Mouse (Mus musculus) mouse embryonic stem cell (cell line): ENCODE results near the gene Scamp5.

Source experiments
- in situ Hi-C, 2 experiments: fragments of 300-500 bp; cut with MboI; formaldehyde crosslinking; loops; 1 replicate in 1 of 2; 3 replicates in 1 of 2; pipeline ENCODE4 v1.14.3; 2019 to 2020; ENCODE audit warnings: low sequenced_read_pairs in 2 of 2, low pct_unique_long_range_greater_than_20kb in 1 of 2, mixed read lengths in 1 of 2; ENCODE audit not compliant: unreplicated experiment in 1 of 2

Scamp5 gene

GRCm38 (mm10) chr9:57467896-57468549 is at the start of gene Scamp5:
TSS of gene Scamp5 (minus strand) at chr9:57468060.
- in situ Hi-C loops = no loop called here

GRCm38 (mm10) chr9:57517113-57517512 is 49.3 kb upstream of the Scamp5 start:
- in situ Hi-C loops = loop anchor here in 1 of 2 experiments (5.0 to 25.0 kb wide), 2 partner anchors 35 to 745 kb away; partner anchors contain the start of gene Stoml1

DNA sequence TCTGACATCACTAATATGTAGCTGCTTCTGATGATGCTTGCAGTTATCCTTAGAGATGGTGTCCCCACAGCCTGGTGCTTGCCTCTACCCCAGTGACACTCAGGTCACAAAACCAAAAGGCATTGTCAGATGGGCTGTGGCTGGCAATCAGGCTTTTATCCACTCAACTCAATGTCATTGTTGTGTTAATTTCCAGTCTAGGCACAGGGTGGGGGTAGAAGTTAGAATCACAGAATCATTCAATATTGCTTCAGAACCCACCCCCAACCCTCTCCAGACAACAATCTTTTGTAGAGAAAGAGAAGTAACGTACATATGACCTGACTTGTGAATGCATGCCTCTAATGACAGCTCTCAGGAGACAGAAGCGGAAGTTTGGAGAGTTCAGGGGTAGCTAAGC is 42.7 kb upstream of the Scamp5 start:
- in situ Hi-C loops = loop anchor here in 1 of 2 experiments (25.0 kb wide), 1 partner anchor 752 kb away; the partner anchor contains the start of gene Stoml1

DNA sequence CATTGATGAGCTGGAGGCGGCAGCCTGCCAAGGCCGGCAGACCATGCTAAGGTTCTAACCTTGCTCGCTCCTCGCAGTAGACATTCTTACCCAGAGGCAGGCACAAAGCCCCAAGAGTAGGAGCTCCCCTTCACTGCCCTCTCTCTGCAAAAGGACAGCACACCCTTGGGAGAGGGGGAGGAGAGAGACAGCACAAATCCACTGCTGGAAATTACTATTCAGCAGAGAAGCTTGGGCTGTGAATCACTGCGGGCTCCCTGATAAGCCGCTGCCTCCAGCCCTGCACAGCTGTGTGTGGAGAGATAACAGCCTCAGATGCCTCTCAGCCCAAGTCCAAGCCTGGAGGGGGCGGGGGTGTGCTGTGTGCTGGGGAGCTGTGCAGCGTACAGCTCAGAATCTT is 37.8 kb upstream of the Scamp5 start:
- in situ Hi-C loops = loop anchor here in 1 of 2 experiments (25.0 kb wide), 1 partner anchor 757 kb away; the partner anchor contains the start of gene Stoml1

- in situ Hi-C loops = loop anchor here in 1 of 2 experiments (25.0 kb wide), 1 partner anchor 757 kb away; the partner anchor contains the start of gene Stoml1
Measured at GRCm38 (mm10) chr9:57504891-57505290, 37.0 kb upstream of the Scamp5 start.

DNA sequence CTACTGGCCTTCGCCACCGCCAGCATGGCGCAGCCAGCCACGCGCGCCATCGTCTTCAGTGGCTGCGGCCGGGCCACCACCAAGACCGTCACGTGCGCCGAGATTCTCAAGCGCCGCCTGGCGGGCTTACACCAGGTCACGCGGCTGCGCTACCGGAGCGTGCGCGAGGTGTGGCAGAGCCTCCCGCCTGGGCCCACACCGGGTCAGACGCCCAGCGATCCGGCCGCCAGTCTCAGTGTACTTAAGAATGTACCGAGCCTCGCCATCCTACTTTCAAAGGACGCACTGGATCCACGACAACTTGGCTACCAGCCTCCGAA is 36.5 kb upstream of the Scamp5 start:
- in situ Hi-C loops = loop anchor here in 1 of 2 experiments (25.0 kb wide), 1 partner anchor 758 kb away; the partner anchor contains the start of gene Stoml1

DNA sequence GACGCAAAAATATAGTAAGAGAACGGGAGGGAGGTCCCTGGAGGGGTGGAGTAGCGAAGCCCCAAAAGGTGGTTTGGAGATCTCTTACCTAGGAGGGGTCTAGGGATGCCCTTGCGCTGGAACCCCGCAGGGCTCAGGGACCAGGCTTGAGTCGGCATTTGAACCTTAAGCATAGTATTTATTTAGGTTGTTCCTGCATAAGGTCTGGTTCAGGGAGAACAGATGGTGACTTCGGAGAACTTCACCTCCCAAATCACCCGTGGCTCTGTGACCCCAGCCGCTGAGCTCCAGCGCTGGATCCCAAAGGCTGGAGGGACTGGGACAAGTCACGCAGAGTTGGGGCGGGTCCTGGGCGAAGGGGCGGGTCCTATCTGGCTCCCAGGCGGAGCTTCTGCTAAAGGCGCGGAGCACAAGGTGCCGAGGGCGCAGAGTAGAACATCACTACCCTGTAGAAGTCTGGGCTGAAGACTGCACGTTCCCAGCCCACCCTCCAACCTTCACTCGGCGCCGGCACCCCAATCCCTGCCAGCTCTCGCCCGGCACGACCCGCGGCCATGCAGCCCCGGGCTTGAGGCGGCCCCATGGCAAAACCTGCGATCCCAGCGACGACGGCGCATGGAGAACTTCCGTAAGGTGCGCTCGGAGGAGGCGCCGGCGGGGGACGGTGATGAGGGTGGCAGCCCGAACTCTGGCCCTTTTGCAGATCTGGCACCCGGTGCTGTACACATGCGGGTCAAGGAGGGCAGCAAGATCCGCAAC is 35.9 kb upstream of the Scamp5 start, which contains the start of gene Rpp25:
TSS of gene Rpp25 (plus strand) at position 405 of the 759 bp plus-strand sequence.
- in situ Hi-C loops = loop anchor here in 1 of 2 experiments (25.0 kb wide), 1 partner anchor 758 kb away; the partner anchor contains the start of gene Stoml1

DNA sequence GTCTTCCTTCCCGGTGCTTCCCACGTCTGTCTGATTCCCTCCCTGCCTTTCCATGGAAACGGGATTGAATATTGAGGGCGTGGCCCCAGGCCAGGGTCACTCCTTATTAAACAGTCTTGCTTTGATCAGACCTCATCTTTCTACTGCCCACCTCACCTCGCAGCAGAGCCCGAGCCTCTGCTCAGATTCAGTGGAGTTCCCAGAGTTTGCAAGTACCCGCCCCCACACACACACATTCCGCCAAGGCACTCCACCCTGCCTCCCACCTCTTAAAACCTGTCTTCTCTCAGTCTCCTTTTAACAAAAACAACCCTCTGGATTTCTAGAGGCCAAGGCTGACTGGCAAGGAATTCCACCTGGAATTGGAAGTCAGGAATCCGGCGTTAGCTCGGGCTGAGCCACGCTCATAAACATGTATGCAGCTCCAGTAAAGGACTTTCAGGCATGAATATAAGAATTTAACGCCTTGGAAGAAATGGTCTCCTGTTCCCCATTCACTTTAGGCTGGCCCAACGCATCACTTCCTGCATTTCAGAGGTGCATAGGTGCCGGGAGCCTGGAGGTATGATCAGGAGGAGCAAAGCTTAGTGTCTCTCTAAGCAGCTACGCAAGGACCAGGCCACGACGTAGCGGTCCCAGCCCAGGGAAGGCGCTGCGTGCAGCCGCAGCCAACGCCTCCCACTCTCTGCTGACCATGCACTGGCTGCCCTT is 35.2 kb upstream of the Scamp5 start:
- in situ Hi-C loops = loop anchor here in 1 of 2 experiments (25.0 kb wide), 1 partner anchor 759 kb away; the partner anchor contains the start of gene Stoml1

GRCm38 (mm10) chr9:57501861-57502260 is 34.0 kb upstream of the Scamp5 start:
- in situ Hi-C loops = loop anchor here in 1 of 2 experiments (25.0 kb wide), 1 partner anchor 760 kb away; the partner anchor contains the start of gene Stoml1

- in situ Hi-C loops = loop anchor here in 1 of 2 experiments (25.0 kb wide), 1 partner anchor 761 kb away; the partner anchor contains the start of gene Stoml1
Measured at GRCm38 (mm10) chr9:57501452-57501851, 33.6 kb upstream of the Scamp5 start.

DNA sequence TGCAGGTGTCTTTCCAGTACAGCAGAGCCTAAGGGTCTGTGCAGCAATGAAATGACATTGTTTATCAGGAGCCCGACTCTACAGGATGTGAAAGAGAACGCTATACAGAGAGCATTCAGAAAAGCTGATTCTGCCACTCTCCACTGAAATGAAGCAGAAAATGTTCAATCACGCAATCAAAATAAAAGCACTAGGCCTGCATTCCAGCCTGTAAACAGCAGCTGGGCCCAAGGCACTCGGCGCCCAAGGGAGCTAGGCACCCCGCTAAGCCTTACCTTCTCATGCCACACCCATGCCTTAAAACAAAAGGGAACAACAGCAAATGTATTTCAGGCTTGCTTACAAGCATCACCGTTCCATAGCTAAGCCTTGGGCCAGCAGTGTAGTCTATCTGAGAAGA is 30.7 kb upstream of the Scamp5 start:
- in situ Hi-C loops = no loop called here

DNA sequence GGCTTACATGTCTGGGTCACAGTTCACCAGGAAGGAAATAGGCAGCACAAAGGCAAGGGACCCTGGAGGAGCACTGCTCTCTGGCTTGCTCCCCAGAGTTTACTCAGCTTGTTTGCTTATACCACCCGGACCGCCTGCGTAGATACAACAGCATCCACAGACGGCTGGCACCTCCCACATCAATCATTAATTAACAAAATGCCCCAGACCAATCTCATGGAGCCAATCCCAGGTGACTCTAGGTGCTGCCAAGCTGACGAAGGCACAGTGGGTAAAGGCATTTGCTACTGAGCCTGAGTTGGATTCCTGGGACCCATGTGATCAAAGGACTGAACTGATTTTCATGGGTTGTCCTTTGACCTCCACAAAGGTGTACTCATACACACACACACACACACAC is 29.4 kb upstream of the Scamp5 start:
- in situ Hi-C loops = no loop called here

- in situ Hi-C loops = no loop called here
Measured at GRCm38 (mm10) chr9:57494970-57495369, 27.1 kb upstream of the Scamp5 start.

DNA sequence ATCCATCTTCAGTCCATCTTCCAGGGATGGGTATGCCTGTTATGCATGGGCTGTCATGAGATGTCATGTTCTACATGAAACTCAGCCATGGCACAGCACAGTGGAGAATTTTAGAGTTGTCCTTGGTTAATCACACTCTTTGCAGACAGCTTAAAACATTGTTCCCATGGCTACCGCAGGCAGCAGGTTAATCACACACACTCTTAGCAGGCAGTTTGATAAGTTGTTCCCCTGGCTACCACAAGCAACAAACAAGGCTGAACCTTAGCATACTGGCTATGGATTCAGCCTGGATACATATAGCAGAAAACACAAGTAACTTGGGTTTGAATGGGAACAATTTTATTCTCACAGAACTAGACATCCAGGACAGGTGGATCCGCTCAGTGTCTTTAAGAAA is 25.7 kb upstream of the Scamp5 start:
- in situ Hi-C loops = no loop called here

DNA sequence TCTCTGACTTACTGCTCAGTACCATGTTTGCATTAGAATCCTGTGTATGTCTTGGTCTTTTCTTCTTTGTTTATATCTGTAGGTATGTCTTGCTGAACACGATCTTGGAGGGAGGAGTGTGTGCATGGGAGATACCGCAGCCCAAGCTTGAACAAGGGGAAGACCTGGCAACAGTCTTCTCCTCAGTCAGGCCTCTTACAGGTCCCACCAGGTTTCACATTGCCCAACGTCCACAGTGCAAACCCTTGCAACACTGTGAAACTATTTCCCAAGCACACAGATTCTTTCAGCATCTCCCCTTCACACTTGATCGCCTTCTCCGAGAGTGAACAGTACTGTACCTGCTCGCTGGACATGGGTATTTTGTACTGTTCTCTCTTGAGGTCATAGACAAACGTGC is 19.9 kb upstream of the Scamp5 start:
- in situ Hi-C loops = no loop called here

DNA sequence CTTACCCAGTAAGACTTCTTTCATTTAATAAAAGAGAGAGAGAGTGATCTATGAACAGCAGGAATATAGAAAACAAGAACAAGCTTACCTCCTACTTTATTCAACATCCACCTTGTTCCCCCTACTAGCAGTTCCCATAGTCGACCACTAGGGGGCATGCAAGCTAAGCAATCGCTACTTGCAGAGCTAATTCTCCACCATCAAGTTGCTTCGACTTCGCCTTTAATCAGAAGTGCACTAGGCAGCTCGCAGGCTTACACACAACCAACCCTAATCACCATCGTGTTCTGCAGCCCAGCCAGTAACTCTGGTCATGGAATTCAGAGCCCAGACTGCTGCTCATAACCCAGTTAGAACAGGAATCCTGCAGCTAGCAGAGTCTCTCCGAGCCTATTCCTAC is 17.9 kb upstream of the Scamp5 start:
- in situ Hi-C loops = no loop called here

DNA sequence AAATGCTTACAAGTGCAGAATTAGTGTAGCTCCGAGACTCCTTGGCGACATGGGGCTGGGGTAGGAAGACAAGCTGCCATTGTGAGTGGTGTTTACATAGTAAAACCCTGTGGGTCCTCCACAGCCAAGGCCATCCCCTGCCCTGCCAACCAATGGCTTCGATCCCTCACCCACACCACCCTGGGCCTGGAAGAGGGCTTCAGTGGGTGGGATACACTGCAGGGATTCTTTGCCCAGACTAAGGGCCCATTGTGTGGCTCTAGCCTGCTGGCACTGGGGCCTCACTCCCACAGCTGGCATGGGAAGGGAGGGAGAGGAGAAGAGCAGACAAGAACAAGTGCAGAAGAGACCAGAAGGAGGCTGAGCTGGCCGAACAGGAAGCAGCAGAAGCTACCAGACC is 1.1 kb upstream of the Scamp5 start:
- in situ Hi-C loops = no loop called here

DNA sequence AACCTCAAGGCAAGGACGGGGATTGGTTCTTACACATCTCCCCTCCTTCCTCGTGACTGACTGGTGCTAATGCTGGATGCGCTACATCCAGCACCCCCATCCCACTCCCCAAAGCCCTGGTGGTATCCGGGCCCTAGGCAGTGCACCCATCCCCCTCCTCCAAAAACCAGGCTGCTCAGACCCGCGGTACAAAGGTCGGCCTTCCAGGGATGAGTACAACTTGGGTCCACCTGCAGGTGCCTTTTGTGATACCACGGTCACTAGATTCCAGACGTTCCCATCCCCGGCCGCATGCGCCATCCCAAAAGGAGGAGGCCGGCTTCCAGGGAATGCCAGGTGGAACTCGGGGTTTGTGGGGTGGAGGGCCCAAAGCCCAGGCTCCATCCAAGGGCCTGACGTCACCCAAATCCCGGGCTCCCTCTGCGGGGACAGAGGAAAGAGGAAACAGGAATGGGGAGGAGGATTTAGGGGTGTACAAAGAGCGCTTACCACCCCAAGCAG is 539 bp downstream of the Scamp5 start:
- in situ Hi-C loops = no loop called here
